In genomic region chr5:114378177-114378920, GRCm38 (mm10) we compare ENCODE assay signal across 8 mouse cellular contexts. TPM values are rescaled to one million over a fixed set of nuclear protein-coding genes. Genes with fewer than 3 reads are reported as not detected.
DNase-seq lines count a peak whose midpoint lies in the region; ATAC-seq and TF ChIP-seq lines count a peak whose summit lies in the region.

No protein-coding gene starts in this region.

- H3K4me2 ChIP-seq in lung, embryonic 14.5 days: peak overlapping the region; percentile 74
- H3K4me2 ChIP-seq in embryonic facial prominence, embryonic 15.5 days (replicated peaks): peak overlapping the region; percentile 79
- H3K4me2 ChIP-seq in intestine, embryonic 15.5 days (replicated peaks): peak overlapping the region; percentile 77
- H3K4me2 ChIP-seq in myocyte (ENCODE audit: low read depth): peak overlapping the region; percentile 87

- peaks cover 90% of the 10 kb centered on the region for H3K79me2 ChIP-seq in myocyte (ENCODE audit: control insufficient read depth, insufficient read depth)

- peaks cover 36% of the 10 kb centered on the region for H3K36me3 ChIP-seq in lung, embryonic 14.5 days (ENCODE audit: insufficient read depth)
- H3K36me3 ChIP-seq in embryonic facial prominence, embryonic 15.5 days: peaks cover 23% of the 10 kb centered on the region
- H3K36me3 ChIP-seq in intestine, embryonic 15.5 days: no peaks in the 10 kb centered on the region; the same call in 1 of the 2 replicates
- H3K36me3 ChIP-seq in myocyte (ENCODE audit: control insufficient read depth, insufficient read depth): peaks cover 6% of the 10 kb centered on the region

- no peak overlapping the region for H3ac ChIP-seq in myocyte (ENCODE audit: control insufficient read depth, insufficient read length)

- intact Hi-C loops in left cerebral cortex, postnatal 36 days (cut with DNase I): no loop called here

- no peak for TF ChIP-seq POLR2A in myocyte (IDR thresholded peaks at IDR 0.05; ENCODE audit: insufficient read length, low read depth)

- H3K4me3 ChIP-seq in lung, embryonic 14.5 days (ENCODE audit: low read depth, low read length): peak overlapping the region; percentile 94
- H3K4me3 ChIP-seq in embryonic facial prominence, embryonic 15.5 days (replicated peaks): peak overlapping the region; percentile 76
- H3K4me3 ChIP-seq in intestine, embryonic 15.5 days (replicated peaks): peak overlapping the region; percentile 68
- H3K4me3 ChIP-seq in myocyte: peak overlapping the region; percentile 90

- peak overlapping the region; percentile 95; the same call in 1 of the 2 replicates for H3K9ac ChIP-seq in lung, embryonic 14.5 days
- H3K9ac ChIP-seq in embryonic facial prominence, embryonic 15.5 days: 0 out of 2 replicates have a peak overlapping the region, but pooled peaks have one; percentile 77
- peak overlapping the region; percentile 91 for H3K9ac ChIP-seq in intestine, embryonic 15.5 days

- no peaks in the 10 kb centered on the region for H3K9me3 ChIP-seq in lung, embryonic 14.5 days (ENCODE audit: low read depth, low read length)
- no peaks in the 10 kb centered on the region for H3K9me3 ChIP-seq in embryonic facial prominence, embryonic 15.5 days (replicated peaks)
- no peaks in the 10 kb centered on the region for H3K9me3 ChIP-seq in intestine, embryonic 15.5 days

- H3K27me3 ChIP-seq in lung, embryonic 14.5 days (ENCODE audit: insufficient read depth, low read length): no peaks in the 10 kb centered on the region
- H3K27me3 ChIP-seq in embryonic facial prominence, embryonic 15.5 days: no peaks in the 10 kb centered on the region
- H3K27me3 ChIP-seq in intestine, embryonic 15.5 days (replicated peaks): no peaks in the 10 kb centered on the region
- H3K27me3 ChIP-seq in myocyte (ENCODE audit: control insufficient read depth, insufficient read depth, insufficient read length): no peaks in the 10 kb centered on the region

- peak overlapping the region; percentile 90 for H3K27ac ChIP-seq in lung, embryonic 14.5 days (ENCODE audit: low read depth)
- H3K27ac ChIP-seq in embryonic facial prominence, embryonic 15.5 days (replicated peaks): peak overlapping the region; percentile 88
- peak overlapping the region; percentile 87 for H3K27ac ChIP-seq in intestine, embryonic 15.5 days

- ATAC-seq in lung, embryonic 14.5 days (ENCODE audit: insufficient read depth): no peak
- no peak for ATAC-seq in embryonic facial prominence, embryonic 15.5 days (ENCODE audit: insufficient number of reproducible peaks, low FRiP score, low TSS enrichment, low read depth)
- ATAC-seq in intestine, embryonic 15.5 days: no peak

- DNase-seq in lung, embryonic 14.5 days: peak; percentile 66
- DNase-seq in lung, postnatal 14 days: no peak
- DNase-seq in left cerebral cortex, postnatal 36 days (ENCODE audit: low spot score in 2 of 2): no peak
- no peak for DNase-seq in right cerebral cortex, adult 18-20 months
- DNase-seq in layer of hippocampus, postnatal 14 days (ENCODE audit: low spot score in 2 of 2): no peak

- WGBS in lung, embryonic 14.5 days: 34% methylated on average over 10 of the region's 10 CpGs
- 37% methylated on average over 10 of the region's 10 CpGs for WGBS in embryonic facial prominence, embryonic 15.5 days
- 52% methylated on average over 10 of the region's 10 CpGs for WGBS in intestine, embryonic 15.5 days

- no peak for TF ChIP-seq CTCF in lung, embryonic 14.5 days (IDR thresholded peaks at IDR 0.05; ENCODE audit: low read depth)

- H3K4me1 ChIP-seq in lung, embryonic 14.5 days (ENCODE audit: insufficient read depth): peaks cover 26% of the 10 kb centered on the region
- H3K4me1 ChIP-seq in embryonic facial prominence, embryonic 15.5 days: peaks cover 74% of the 10 kb centered on the region
- peaks cover 57% of the 10 kb centered on the region for H3K4me1 ChIP-seq in intestine, embryonic 15.5 days (replicated peaks)

TF ChIP-seq in myocyte, 11 proteins besides CTCF, POLR2A, EP300 and RAD21:
- TF ChIP-seq TCF3 (IDR thresholded peaks at IDR 0.05; ENCODE audit: insufficient read length, low read depth) (no peak), SRF (IDR thresholded peaks at IDR 0.05; ENCODE audit: control insufficient read depth, insufficient read length, low read depth) (no peak), TCF12 (IDR thresholded peaks at IDR 0.05; ENCODE audit: insufficient read depth, poor library complexity, severe bottlenecking) (no peak), CEBPB (IDR thresholded peaks at IDR 0.05; ENCODE audit: insufficient read depth, poor library complexity, severe bottlenecking) (no peak), MYOD1 (IDR thresholded peaks at IDR 0.05; ENCODE audit: control insufficient read depth in 1 of 3, insufficient read length in 2 of 3, low read depth in 2 of 3) (peak in 1 of 3 experiments; percentile 24), USF1 (IDR thresholded peaks at IDR 0.05; ENCODE audit: low read depth) (no peak), MAX (IDR thresholded peaks at IDR 0.05; ENCODE audit: low read depth) (no peak)

RNA-seq across cellular contexts. Expression of gene Kctd10, which starts 2.0 kb away (rescaled TPM):
- polyA plus RNA-seq in lung, embryonic 14.5 days (2014; fragmentation: Nextera tagmentation; extraction: Ambion mirVana): 140 and 144 TPM in 2 replicates
- polyA plus RNA-seq in embryonic facial prominence, embryonic 15.5 days (2015; fragmentation: Nextera tagmentation; extraction: Ambion mirVana): 122 and 129 TPM in 2 replicates
- polyA plus RNA-seq in intestine, embryonic 15.5 days (2015; fragmentation: Nextera tagmentation; extraction: Ambion mirVana): 116 and 119 TPM in 2 replicates
- 84.1 TPM for polyA plus RNA-seq in myocyte (2012; fragmentation: generic; extraction: Trizol)
- 10 to 100 TPM; 48.7 to 53.0 TPM for total RNA-seq in left cerebral cortex, postnatal 36 days (2021)
- total RNA-seq in layer of hippocampus, postnatal 14 days (2021): 10 to 100 TPM; 37.6 to 41.4 TPM

RNA-seq across cellular contexts. Expression of gene Ube3b, which starts 2.1 kb away (rescaled TPM):
- 56.3 and 59.3 TPM in 2 replicates for polyA plus RNA-seq in lung, embryonic 14.5 days (2014; fragmentation: Nextera tagmentation; extraction: Ambion mirVana)
- 41.2 and 43.6 TPM in 2 replicates for polyA plus RNA-seq in embryonic facial prominence, embryonic 15.5 days (2015; fragmentation: Nextera tagmentation; extraction: Ambion mirVana)
- polyA plus RNA-seq in intestine, embryonic 15.5 days (2015; fragmentation: Nextera tagmentation; extraction: Ambion mirVana): 35.7 and 39.3 TPM in 2 replicates
- polyA plus RNA-seq in myocyte (2012; fragmentation: generic; extraction: Trizol): 56.0 TPM
- 10 to 100 TPM; 81.6 to 88.1 TPM for total RNA-seq in left cerebral cortex, postnatal 36 days (2021)
- total RNA-seq in layer of hippocampus, postnatal 14 days (2021): 10 to 100 TPM; 72.6 to 85.0 TPM
